Mouse (Mus musculus) c-Kit-positive CD71-positive TER-119-positive erythroid progenitor cells, embryonic 14.5 days (primary cell): ENCODE data around the gene Gm5134.
"Not testable (repeated sequence)": the region's sequence is repeated elsewhere in the genome, so short reads cannot be mapped to it uniquely, and the experiment has no call there.

Source experiments
- DNase-seq: peaks from one replicate; pipeline ENCODE4 v3.0.0-alpha.2; 2013; ENCODE audit warnings: low spot score

The Gm5134 gene

GRCm38 (mm10) chr10:75994531-75995210 lies 40.4 kb downstream of the Gm5134 start:
- not testable (repeated sequence) for DNase-seq

DNA sequence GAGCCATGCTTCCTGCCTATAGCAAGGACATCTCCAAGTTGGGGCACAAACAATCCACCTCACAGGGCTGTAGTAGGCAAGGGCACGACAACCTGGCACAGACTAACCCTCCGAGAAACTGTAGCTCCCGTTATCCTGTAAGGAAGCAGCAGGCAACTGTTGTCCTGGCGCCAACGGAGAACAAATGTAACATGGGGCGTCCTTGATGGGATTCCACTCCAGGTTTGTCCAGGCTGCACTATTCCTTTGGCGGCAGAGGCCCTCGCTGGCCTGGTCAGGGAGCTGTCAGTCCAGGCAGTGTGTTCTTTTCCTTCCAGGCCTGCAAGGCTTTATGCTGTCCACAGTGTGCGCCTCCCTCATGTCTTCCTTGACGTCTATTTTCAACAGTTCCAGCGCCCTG lies 41.1 kb downstream of the Gm5134 start:
- no peak for DNase-seq

DNA sequence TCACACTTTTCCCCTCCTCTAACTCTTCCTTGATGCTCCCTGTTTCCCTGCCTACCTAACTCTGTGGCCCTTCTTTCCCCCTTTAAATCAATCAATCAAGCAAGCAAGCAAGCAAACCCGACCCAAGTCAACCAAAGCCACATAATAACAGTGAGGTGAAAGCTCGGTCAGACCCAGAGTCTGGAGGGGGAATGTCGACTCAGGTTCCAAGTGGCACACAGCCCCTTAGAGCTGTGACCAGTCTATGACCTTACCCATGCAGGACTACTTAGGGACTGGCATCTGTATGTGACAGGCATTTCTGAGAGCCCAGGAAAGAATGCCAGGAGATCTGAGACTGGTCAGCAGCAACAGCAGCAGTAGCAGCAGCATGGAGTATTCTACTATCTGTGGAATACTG lies 42.0 kb downstream of the Gm5134 start:
- DNase-seq: no peak

GRCm38 (mm10) chr10:76001160-76001559 lies 46.8 kb downstream of the Gm5134 start:
- no peak for DNase-seq

- no peak for DNase-seq
Observed at GRCm38 (mm10) chr10:76002101-76002521, 47.8 kb downstream of the Gm5134 start.

- DNase-seq: no peak
Observed at GRCm38 (mm10) chr10:76002615-76003014, 48.3 kb downstream of the Gm5134 start.

- no peak for DNase-seq
Observed at GRCm38 (mm10) chr10:76003221-76003620, 48.9 kb downstream of the Gm5134 start.

DNA sequence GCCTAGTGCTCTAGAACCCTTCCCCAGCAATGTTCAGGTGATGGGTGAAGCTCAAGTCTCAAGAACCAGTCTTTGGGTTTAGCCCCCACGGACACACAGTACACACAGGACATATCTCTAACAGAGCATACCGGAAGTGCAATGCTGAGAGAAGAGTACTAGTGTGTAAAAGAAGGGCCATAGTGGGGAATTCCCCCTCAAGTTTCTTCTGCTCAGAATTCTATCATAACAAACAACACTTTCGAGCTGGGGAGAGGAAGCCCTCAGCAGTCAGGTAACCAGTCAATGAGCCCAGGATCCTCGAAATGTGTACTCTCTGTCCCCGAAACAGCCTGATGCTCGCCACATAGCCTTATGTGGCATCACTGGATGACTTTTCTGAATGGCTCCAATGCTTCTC lies 52.1 kb downstream of the Gm5134 start:
- no peak for DNase-seq

GRCm38 (mm10) chr10:76009812-76010211 lies 55.5 kb downstream of the Gm5134 start:
- no peak for DNase-seq

DNA sequence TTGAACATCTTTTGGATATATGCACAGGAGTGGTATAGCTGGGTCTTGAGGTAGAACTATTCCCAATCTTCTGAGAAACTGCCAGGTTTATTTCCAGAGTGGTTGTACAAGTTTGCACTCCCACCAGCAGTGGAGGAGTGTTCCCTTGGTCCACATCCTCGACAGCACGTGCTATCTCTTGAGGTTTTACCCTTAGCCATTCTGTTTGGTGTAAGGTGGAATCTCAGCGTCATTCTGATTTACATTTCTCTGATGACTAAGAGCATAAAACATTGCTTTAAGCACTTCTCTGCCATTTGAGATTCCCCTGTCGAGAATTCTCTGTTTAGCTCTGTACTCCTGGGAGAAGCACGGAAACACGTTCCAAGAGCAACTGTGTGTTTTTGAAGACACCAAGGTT lies 58.6 kb downstream of the Gm5134 start:
- DNase-seq: no peak

DNA sequence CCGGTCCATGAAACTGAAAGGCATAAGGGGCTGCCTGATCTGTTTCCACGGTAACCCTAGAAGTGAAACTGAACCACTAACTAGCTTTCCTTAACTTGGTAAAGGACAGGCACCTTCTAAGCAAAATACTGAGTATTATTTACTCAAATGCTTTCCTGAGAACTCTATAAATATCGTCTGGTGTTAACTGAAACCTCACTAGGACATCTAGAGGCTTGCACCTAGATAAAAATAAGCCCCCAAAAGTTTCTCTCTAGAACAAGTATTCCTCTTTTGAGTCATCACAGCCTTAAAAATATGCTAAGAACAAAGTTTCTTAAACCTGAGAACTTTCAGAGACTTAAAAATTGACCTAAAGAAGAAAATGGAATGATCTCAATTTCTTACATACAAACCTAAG lies 62.6 kb downstream of the Gm5134 start:
- DNase-seq: no peak

- no peak for DNase-seq
Observed at GRCm38 (mm10) chr10:76021728-76022127, 67.4 kb downstream of the Gm5134 start.

DNA sequence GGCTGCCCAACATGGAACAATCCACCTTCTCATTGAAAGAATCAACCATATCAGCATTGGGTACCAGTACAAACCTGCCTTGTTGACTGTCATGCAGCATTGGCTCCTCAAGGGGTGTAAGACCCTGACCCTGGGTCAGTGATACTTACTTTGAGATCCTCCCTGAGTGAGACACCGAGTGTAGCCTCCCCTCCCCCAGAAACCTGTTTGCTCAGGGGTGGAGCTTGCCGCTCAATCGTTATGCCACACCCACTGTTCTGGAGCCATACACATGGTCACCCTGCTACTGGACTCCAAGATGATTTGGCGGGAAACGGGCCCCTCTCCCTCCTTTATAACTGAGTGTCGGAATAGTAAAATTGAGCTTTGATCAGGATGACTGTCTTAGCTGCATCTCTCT lies 69.6 kb downstream of the Gm5134 start:
- no peak for DNase-seq

DNA sequence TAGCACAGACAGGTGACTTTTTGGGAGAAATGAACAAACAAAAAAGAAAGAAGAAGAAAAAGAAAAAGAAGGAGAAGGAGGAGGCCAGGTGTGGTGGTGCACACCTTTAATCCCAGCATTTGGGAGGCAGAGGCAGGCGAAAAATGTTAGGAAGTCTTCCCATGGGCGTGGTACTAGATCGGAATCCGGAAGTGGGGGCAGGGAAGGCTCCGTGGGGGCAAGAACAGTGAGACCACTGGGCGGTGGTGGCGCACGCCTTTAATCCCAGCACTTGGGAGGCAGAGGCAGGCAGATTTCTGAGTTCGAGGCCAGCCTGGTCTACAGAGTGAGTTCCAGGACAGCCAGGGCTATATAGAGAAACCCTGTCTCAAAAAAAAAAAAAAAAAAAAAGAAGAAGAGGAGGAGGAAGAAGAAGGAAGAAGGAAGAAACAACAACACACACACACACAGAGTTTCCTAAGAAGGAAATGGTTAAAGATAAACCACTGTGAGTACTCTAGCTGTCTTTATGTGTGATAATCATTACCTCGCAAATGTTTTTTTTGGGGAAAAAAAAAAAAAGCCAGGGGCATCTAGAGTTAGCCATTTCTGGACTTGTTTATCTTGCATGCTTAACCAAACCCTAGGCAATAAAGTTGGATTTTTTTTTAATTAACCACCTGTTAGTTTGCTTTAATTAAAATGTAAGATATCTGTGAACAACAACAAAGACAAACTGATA lies 71.3 kb downstream of the Gm5134 start:
- no peak for DNase-seq

DNA sequence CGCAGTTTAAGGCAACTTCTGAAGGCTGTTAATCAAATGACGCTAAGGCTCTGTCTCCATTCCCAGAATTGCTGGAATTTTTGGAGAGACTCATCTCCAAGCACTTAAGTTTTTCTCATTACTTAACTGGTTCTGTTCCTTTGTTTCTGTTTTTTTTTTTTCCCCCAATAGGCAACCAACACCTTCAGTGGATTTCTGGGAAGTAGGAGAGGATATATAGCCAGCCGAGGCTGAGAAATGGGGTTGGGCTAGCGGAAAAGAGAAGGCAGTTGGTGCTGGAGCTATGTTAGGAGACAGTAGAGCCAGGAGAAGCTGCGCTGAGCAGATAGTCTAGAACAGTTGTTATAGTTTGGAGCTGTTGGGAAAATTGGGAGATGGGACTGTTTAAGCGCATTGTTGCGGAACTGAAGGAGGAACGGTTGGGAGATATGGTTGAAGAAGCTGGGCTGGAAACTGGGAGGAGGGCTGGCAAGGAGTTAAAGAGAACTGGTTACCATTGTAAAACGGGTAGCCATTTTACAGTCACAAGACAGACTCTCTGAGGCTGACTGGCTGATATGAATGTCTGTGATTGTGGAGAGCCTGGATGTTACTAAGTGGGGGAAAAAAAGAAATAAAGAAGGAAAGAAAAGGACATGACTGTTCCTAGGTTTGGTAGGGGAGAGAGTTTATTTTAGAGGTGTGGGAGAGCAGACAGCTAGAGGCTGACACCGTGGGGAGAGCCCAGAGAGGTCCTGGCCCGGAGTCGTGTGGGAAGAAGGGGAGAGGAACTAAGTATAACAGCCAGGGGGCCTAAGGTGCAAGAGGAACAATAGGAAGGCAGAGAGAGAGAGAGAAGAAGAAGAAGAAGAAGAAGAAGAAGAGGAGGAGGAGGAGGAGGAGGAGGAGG lies 73.1 kb downstream of the Gm5134 start:
- DNase-seq: no peak

- DNase-seq: no peak
Observed at GRCm38 (mm10) chr10:76028016-76028366, 73.7 kb downstream of the Gm5134 start.

DNA sequence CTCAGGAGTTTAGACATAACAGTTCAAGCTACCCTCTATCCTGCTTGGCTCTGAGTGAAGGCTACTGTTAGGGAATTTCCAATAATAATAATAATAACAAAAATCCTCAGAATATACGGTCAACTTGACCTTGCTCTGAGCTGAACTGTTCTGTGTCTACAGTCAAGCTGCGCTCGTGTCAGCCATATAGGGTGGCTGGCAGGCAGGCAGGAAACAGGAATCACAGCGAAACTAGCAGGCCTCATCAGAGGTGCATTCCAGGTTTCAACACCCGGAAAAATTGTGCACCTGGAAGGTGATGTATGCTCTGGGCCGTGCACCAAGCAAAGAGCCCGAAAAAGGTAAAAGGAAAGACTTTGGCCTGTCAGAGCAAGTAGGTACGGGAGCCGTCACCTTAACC lies 74.1 kb downstream of the Gm5134 start:
- DNase-seq: no peak

DNA sequence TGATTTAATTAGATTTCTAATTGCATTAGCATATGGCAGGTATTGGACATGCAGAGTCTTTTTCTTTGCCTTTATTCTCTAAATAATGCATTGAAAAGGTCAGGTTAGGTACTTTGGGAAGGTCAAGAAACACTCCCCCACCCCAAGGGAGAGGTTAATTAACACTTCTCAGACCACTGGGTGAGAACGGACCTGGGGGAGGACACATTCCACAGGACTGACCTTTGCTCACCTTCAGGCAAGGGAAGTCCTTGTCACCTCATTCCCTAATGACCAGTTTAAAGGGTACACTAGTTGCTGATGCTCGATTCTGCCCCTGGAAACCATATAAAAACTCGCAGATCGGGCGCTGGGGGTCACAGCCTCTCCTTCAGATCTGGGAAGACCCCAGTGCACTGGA lies 75.0 kb downstream of the Gm5134 start:
- DNase-seq: no peak

GRCm38 (mm10) chr10:76030496-76030895 lies 76.2 kb downstream of the Gm5134 start:
- DNase-seq: no peak

DNA sequence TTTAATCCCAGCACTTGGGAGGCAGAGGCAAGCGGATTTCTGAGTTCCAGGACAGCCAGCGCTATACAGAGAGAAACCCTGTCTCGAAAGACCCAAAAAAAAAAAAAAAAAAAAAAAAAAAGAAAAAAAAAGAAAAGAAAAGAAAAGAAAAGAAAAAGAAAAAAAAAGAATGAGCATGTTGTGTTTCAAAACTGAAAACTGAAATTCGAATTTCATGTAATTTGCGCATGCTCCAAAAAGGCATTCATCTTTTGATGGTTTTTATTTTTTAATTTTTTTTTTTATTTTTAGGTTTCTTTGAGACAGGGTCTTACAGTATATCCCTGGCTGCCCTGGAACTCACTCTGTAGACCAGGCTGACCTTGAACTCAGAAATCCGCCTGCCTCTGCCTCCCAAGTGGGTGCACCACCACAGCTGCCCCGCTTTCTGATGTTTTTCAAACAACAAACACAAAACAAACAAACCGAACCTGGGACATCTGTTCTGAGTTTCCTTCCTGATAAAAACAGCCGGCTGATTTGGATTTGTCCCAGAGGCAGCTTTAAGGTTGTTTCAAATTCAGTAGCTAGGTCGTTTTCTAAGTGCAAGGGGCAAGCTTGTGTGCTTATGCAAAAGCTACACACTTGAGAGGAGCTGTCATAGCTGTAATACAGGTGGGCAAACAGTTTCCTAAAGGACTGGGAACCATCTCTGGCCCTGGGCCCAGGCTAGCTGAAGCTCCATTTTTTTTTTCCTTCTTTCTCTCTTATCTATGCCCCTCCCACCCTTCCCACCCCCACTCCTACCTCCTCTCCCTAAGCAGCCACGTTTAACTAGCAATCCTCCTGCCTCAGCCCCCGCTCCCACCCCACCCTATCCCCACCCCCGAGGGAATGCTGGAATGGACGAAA lies 77.4 kb downstream of the Gm5134 start:
- no peak for DNase-seq

DNA sequence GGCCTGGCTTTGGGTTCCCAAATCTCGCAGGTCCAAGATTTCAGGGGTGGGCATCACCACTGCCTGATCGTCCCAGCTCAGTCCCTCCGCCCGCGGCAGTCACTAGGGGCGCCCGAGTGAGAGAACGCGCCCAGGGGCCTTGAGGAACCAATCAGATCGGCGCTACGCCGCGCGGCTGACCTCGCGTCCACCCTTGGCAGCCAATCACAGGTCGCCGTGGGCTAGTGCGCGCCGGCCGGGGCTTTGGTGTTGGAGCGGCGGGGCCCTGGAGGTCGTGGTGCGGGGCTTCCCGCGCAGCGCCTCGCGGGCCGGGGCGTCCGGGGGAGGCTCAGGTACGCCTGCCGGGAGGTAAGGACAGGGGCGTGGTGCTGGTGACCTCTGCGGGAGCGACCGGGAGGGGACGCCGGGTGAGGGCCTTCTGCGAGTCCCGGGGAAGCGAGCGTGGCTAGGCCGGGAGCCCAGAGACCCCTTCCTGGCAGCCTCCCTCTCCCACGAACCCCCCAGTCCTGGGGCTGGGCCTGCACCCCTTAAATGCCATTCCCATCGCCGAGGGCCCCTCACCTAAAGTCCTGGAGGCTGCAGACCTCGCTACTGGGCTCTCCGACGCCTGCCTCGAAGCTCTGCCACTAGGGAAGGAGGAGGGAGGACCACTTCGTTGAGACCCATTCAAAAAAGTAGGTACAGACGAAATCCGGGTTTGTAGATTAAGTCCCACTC lies 78.2 kb downstream of the Gm5134 start, which contains the start of gene Zfp280b:
Gene Zfp280b, plus strand, starts transcription at position 249 of the 717 bp plus-strand sequence.
- peak; percentile 92 for DNase-seq
